Mouse (Mus musculus) cerebellum, adult 2 months (tissue): ENCODE measurements around the gene N6amt1.

Experiments
- CTCF ChIP-seq: fragments of 200-500 bp; IDR thresholded peaks from 2 replicates; pipeline ENCODE4 v1.5.1; 2011; ENCODE audit warnings: low read depth, mild to moderate bottlenecking, control low read depth, low read length, moderate library complexity, borderline replicate concordance; ENCODE audit not compliant: insufficient read depth
- POLR2A ChIP-seq: fragments of 200-500 bp; IDR thresholded peaks from 2 replicates; pipeline ENCODE4 v1.6.1; 2011; ENCODE audit warnings: low read length, control low read depth, borderline replicate concordance; ENCODE audit not compliant: insufficient read depth

GRCm38 (mm10) chr16:87353605-87354004, 380 bp upstream of the N6amt1 start:
- TF ChIP-seq CTCF (no peak), POLR2A (no peak)
